Comparison of ENCODE assay signal across 13 mouse cellular contexts in the genomic region with DNA sequence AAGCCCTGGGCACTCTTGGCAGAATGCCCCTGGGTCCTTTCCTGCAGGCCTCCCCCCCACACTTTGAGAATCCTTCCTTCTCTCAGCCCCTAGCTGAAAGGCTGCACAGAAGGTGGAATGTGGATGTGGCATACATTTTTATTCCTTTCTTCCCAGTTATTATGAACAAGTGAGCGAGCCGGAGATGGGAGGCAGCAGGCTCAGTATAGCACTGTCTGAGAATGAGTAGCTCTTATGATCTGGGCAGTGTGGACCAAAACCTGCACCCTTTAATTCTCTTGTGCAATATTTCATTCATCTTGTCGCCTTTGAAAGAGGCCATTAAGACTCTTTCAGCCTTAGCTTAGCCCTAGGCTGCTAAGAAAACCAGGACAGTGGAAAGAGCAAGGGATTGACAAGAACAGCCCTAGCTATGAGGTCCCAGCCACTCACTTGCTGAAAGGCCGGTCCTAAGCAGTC.
A peak's percentile ranks its signal among the peaks of the same experiment; 100 is the strongest.
DNase-seq lines count a peak whose midpoint lies in the region; ATAC-seq and TF ChIP-seq lines count a peak whose summit lies in the region.
"Had no signal": no experiment of that assay in that cellular context is flagged by ENCODE, and none has a peak within 500 bp of the region (broad histone marks: within the 10 kb centered on the region; RNA-seq: fewer than 3 reads in every experiment).

No protein-coding gene starts in this region.

- no peak for TF ChIP-seq CTCF in layer of hippocampus, adult 2 months (conservative IDR thresholded peaks at IDR 0.05)
- no peak for TF ChIP-seq CTCF in olfactory bulb, adult 2 months (IDR thresholded peaks at IDR 0.05; ENCODE audit: insufficient read depth, low read depth, low read length)

- peak; percentile 59; the same call in 1 of the 2 replicates for ATAC-seq in hindbrain, embryonic 15.5 days (ENCODE audit: low FRiP score, low read depth)
- ATAC-seq in megakaryocyte, adult 5-6 weeks (ENCODE audit: poor library complexity, severe bottlenecking) = no peak
- ATAC-seq: activated CD4-positive, CD25-positive, alpha-beta regulatory T cell, adult 4 months had no signal

- H3K4me1 ChIP-seq in hindbrain, embryonic 15.5 days (replicated peaks) = peaks cover 8% of the 10 kb centered on the region; the same call in 1 of the 2 replicates
- H3K4me1 ChIP-seq in olfactory bulb, adult 2 months (ENCODE audit: control insufficient read depth, insufficient read depth, low read length) = no peaks in the 10 kb centered on the region
- H3K4me1 ChIP-seq: embryonic facial prominence, embryonic 15.5 days; limb, embryonic 15.5 days had no signal

- no peak for TF ChIP-seq POLR2A in olfactory bulb, adult 2 months (IDR thresholded peaks at IDR 0.05; ENCODE audit: insufficient read depth, low read depth, low read length)

- H3K27me3 ChIP-seq in hindbrain, embryonic 15.5 days = no peaks in the 10 kb centered on the region
- H3K27me3 ChIP-seq: embryonic facial prominence, embryonic 15.5 days; limb, embryonic 15.5 days had no signal

- no peak overlapping the region for H3K9ac ChIP-seq in hindbrain, embryonic 15.5 days
- H3K9ac ChIP-seq: embryonic facial prominence, embryonic 15.5 days; limb, embryonic 15.5 days had no signal

- no peak for DNase-seq in layer of hippocampus, adult 2 months (ENCODE audit: low spot score in 2 of 2)
- DNase-seq in layer of hippocampus, postnatal 36 days = no peak
- peak; percentile 35 for DNase-seq in right cerebral cortex, postnatal 4 days
- no peak for DNase-seq in right cerebral cortex, postnatal 36 days (ENCODE audit: low spot score in 2 of 2)
- no peak for DNase-seq in heart, adult 11 months
- DNase-seq: heart, adult 18-20 months; kidney, adult 8-10 months had no signal

- 35% methylated on average over 4 of the region's 4 CpGs for WGBS in hindbrain, embryonic 15.5 days
- 75% methylated on average over 4 of the region's 4 CpGs for WGBS in olfactory bulb, adult 2 months

- no peaks in the 10 kb centered on the region for H3K9me3 ChIP-seq in hindbrain, embryonic 15.5 days
- H3K9me3 ChIP-seq: embryonic facial prominence, embryonic 15.5 days; limb, embryonic 15.5 days had no signal

- no peak overlapping the region for H3K4me2 ChIP-seq in hindbrain, embryonic 15.5 days
- H3K4me2 ChIP-seq: embryonic facial prominence, embryonic 15.5 days; limb, embryonic 15.5 days had no signal

- peak overlapping the region; percentile 40; the same call in 1 of the 2 replicates for H3K27ac ChIP-seq in layer of hippocampus, adult 2 months
- H3K27ac ChIP-seq in hindbrain, embryonic 15.5 days (replicated peaks) = peak overlapping the region; percentile 43
- 0 out of 2 replicates have a peak overlapping the region, but pooled peaks have one; percentile 1 for H3K27ac ChIP-seq in olfactory bulb, adult 2 months (ENCODE audit: insufficient read depth, low read depth, low read length)
- H3K27ac ChIP-seq: embryonic facial prominence, embryonic 15.5 days; limb, embryonic 15.5 days had no signal

- no peaks in the 10 kb centered on the region for H3K36me3 ChIP-seq in hindbrain, embryonic 15.5 days
- H3K36me3 ChIP-seq: embryonic facial prominence, embryonic 15.5 days; limb, embryonic 15.5 days had no signal

- no peak overlapping the region for H3K4me3 ChIP-seq in layer of hippocampus, adult 2 months
- no peak overlapping the region for H3K4me3 ChIP-seq in hindbrain, embryonic 15.5 days
- H3K4me3 ChIP-seq in olfactory bulb, adult 2 months (ENCODE audit: insufficient read depth, low read depth, low read length) = no peak overlapping the region
- H3K4me3 ChIP-seq: embryonic facial prominence, embryonic 15.5 days; limb, embryonic 15.5 days had no signal
